Mouse (Mus musculus): ENCODE data around the gene Ube2r2. TPM values are rescaled to one million over a fixed set of nuclear protein-coding genes. Genes with fewer than 3 reads are reported as not detected.

Ube2r2 gene
- polyA plus RNA-seq, 1 experiment from 2014 or later, result 75.0 TPM

GRCm38 (mm10) chr4:41108717-41109425 is 26.7 kb upstream of the Ube2r2 start:
- WGBS (ENCODE audit: insufficient replicate concordance), result 67% methylated on average over 10 of the region's 10 CpGs
- no peak for ATAC-seq (replicated peaks; ENCODE audit: insufficient number of reproducible peaks, low FRiP score, low TSS enrichment)

DNA sequence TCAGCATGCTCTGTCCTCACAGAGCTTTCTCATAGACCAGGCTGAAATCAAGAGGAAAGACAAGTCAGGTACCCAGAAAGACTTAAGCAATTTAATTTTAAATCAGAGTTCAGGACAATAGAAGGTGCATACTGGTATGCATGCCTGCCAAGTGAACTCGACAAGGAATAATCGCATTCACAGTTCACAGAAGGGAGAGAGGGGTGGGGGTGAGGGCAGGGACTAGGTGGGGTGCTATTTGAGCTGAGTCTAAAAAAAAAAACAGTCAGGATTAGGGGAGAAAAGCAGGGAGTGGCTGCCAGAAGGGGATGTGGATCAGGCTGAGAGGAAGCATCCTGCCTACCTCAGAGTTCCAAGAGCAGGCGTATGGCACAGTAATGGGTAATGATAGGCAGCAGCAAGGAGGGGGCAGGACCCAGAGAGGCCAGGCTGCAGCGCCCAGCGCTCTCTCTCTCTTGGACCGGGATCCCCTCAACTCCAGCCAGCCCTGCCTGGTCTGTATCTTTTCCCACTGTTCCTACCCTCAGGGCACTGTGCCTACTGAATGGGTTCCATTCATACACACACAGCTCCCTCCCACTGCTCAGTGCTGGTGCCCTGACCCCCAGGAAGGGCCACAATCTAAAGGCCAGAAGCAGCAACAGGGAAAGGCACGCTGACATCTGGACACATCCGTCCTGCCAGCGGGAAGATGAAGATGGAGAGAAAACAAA is 21.0 kb upstream of the Ube2r2 start:
- Histone ChIP-seq H3K27me3 (ENCODE audit: control insufficient read depth, insufficient read depth, low read length) (no peaks in the 10 kb centered on the region), H3K27ac (ENCODE audit: low read depth, low read length) (no peak overlapping the region), H3K4me3 (ENCODE audit: low read depth, low read length) (no peak overlapping the region), H3K36me3 (ENCODE audit: control insufficient read depth, insufficient read depth, low read length) (peaks cover 37% of the 10 kb centered on the region), H3K9me3 (replicated peaks; ENCODE audit: control insufficient read depth, low read length) (no peaks in the 10 kb centered on the region), H3K4me2 (no peak overlapping the region), H3K9ac (ENCODE audit: low read depth, low read length) (no peak overlapping the region), H3K4me1 (ENCODE audit: control insufficient read depth, insufficient read depth, low read length) (no peaks in the 10 kb centered on the region)
- no peak for ATAC-seq (replicated peaks; ENCODE audit: insufficient number of reproducible peaks, low FRiP score, low TSS enrichment)
- WGBS (ENCODE audit: insufficient replicate concordance), result 86% methylated on average over 9 of the region's 9 CpGs

More at GRCm38 (mm10) chr4:41108717-41109425, 26.7 kb upstream of the Ube2r2 start:
- Histone ChIP-seq H3K36me3 (ENCODE audit: control insufficient read depth, insufficient read depth, low read length) (no peaks in the 10 kb centered on the region), H3K9ac (ENCODE audit: low read depth, low read length) (no peak overlapping the region), H3K9me3 (replicated peaks; ENCODE audit: control insufficient read depth, low read length) (no peaks in the 10 kb centered on the region), H3K27ac (ENCODE audit: low read depth, low read length) (no peak overlapping the region), H3K4me3 (ENCODE audit: low read depth, low read length) (no peak overlapping the region), H3K4me1 (ENCODE audit: control insufficient read depth, insufficient read depth, low read length) (no peaks in the 10 kb centered on the region), H3K27me3 (ENCODE audit: control insufficient read depth, insufficient read depth, low read length) (no peaks in the 10 kb centered on the region), H3K4me2 (no peak overlapping the region)

DNA sequence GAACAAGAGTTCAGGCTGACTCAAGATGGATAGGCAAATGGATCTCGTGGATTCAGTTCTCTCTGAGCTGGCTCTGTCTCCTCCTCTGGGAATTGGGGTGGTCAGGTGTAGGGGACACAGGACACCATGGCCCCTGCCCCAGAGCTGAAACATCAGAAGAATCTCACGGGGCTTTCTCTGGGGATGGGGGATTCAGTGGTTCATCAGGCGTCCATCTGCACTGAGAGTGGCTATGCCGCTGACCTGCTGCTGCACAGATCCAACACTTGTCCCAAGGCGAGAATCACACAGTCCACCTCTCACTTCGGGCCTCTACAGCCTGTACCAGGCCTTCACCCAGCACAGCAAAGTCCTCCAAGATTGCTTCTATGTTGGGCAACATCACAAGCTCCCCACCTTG is 20.5 kb upstream of the Ube2r2 start:
- Histone ChIP-seq H3K4me2 (no peak overlapping the region), H3K27ac (ENCODE audit: low read depth, low read length) (no peak overlapping the region), H3K9me3 (replicated peaks; ENCODE audit: control insufficient read depth, low read length) (no peaks in the 10 kb centered on the region), H3K4me1 (ENCODE audit: control insufficient read depth, insufficient read depth, low read length) (no peaks in the 10 kb centered on the region), H3K36me3 (ENCODE audit: control insufficient read depth, insufficient read depth, low read length) (peaks cover 42% of the 10 kb centered on the region), H3K27me3 (ENCODE audit: control insufficient read depth, insufficient read depth, low read length) (no peaks in the 10 kb centered on the region), H3K4me3 (ENCODE audit: low read depth, low read length) (no peak overlapping the region), H3K9ac (ENCODE audit: low read depth, low read length) (no peak overlapping the region)
- ATAC-seq (replicated peaks; ENCODE audit: insufficient number of reproducible peaks, low FRiP score, low TSS enrichment), result no peak
- 82% methylated on average over 6 of the region's 6 CpGs for WGBS (ENCODE audit: insufficient replicate concordance)

DNA sequence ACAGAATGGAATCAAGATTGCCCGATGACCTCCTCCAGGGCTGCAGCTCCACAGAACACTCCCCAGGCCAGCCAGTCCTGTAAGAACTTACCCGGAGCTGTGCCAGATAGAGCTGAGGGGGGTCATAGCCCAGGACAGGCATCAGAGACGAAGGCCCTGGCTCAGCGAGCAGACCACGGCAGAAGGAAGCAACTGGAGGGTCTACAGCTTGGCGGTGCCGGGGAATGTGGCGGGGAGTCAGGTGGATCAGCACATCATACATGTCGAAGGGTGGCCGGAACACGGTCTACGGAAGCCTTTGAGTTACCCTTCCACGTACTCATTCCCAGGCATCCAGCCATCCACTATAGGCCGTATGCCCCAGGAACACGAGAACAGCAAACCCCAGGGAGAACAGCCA is 19.8 kb upstream of the Ube2r2 start:
- Histone ChIP-seq H3K4me3 (ENCODE audit: low read depth, low read length) (no peak overlapping the region), H3K9me3 (replicated peaks; ENCODE audit: control insufficient read depth, low read length) (no peaks in the 10 kb centered on the region), H3K4me1 (ENCODE audit: control insufficient read depth, insufficient read depth, low read length) (no peaks in the 10 kb centered on the region), H3K27me3 (ENCODE audit: control insufficient read depth, insufficient read depth, low read length) (no peaks in the 10 kb centered on the region), H3K36me3 (ENCODE audit: control insufficient read depth, insufficient read depth, low read length) (peaks cover 49% of the 10 kb centered on the region), H3K27ac (ENCODE audit: low read depth, low read length) (no peak overlapping the region), H3K9ac (ENCODE audit: low read depth, low read length) (no peak overlapping the region), H3K4me2 (no peak overlapping the region)
- ATAC-seq (replicated peaks; ENCODE audit: insufficient number of reproducible peaks, low FRiP score, low TSS enrichment), result no peak
- 92% methylated on average over 15 of the region's 15 CpGs for WGBS (ENCODE audit: insufficient replicate concordance)

DNA sequence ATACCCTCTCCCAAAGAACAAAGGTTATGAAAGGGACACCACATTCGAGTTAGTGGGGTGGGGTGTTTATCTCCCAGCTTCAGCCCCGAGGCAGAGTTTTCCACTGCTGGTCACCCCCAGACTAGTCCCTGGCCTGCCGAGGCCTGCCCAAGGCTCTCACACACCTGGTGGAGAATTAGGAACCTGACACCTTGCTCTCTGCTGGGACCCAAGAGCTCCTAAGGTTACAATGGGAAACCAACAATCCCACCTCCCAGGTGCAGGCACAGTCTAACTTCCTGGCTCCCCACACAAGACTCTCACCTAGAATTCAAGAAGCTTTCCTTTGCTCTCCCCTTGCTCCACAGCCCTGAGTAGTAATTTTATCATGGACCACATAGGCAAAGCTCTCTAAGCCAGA is 18.7 kb upstream of the Ube2r2 start:
- no peak overlapping the region for H3K27ac ChIP-seq (ENCODE audit: low read depth, low read length)
- H3K9ac ChIP-seq (ENCODE audit: low read depth, low read length), result no peak overlapping the region
- ATAC-seq (replicated peaks; ENCODE audit: insufficient number of reproducible peaks, low FRiP score, low TSS enrichment), result no peak
- H3K4me1 ChIP-seq (ENCODE audit: control insufficient read depth, insufficient read depth, low read length), result no peaks in the 10 kb centered on the region
- WGBS (ENCODE audit: insufficient replicate concordance), result 67% methylated on average over 3 of the region's 3 CpGs
- H3K9me3 ChIP-seq (replicated peaks; ENCODE audit: control insufficient read depth, low read length), result no peaks in the 10 kb centered on the region
- no peak overlapping the region for H3K4me3 ChIP-seq (ENCODE audit: low read depth, low read length)
- no peaks in the 10 kb centered on the region for H3K27me3 ChIP-seq (ENCODE audit: control insufficient read depth, insufficient read depth, low read length)
- no peak overlapping the region for H3K4me2 ChIP-seq
- peaks cover 58% of the 10 kb centered on the region for H3K36me3 ChIP-seq (ENCODE audit: control insufficient read depth, insufficient read depth, low read length)

DNA sequence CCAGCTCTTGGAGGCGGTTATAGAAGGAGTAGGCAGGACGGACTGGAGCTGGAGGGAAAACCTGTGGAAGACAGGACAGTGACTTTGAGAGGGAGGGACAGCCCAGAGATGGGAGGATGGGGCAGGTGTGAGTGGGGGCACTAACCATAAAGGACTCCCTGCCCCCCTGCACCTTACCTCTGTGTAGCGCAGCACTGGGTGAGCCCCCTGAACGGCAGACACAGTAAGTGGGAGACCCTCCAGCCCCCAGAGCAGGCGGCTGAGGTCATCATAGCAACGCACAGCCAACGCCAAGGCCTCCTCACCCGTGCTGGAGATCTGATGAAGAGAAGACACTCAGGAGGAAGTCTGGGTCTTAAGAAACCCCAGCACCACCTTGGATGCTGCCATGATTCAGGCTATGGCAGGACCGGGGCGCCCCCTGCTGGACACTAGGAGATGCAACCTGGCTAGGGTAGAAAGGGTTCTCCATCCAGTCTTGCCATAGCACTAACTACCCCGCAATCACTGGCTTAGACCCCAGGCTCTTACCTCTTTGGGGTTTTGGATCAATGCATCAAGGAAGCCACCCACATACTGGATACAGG is 16.7 kb upstream of the Ube2r2 start:
- H3K4me3 ChIP-seq (ENCODE audit: low read depth, low read length), result no peak overlapping the region
- H3K4me1 ChIP-seq (ENCODE audit: control insufficient read depth, insufficient read depth, low read length), result peaks cover 3% of the 10 kb centered on the region; the same call in 1 of the 2 replicates
- H3K27ac ChIP-seq (ENCODE audit: low read depth, low read length), result no peak overlapping the region
- peaks cover 58% of the 10 kb centered on the region for H3K36me3 ChIP-seq (ENCODE audit: control insufficient read depth, insufficient read depth, low read length)
- H3K27me3 ChIP-seq (ENCODE audit: control insufficient read depth, insufficient read depth, low read length), result no peaks in the 10 kb centered on the region
- no peak overlapping the region for H3K4me2 ChIP-seq
- ATAC-seq (replicated peaks; ENCODE audit: insufficient number of reproducible peaks, low FRiP score, low TSS enrichment), result no peak
- H3K9me3 ChIP-seq (replicated peaks; ENCODE audit: control insufficient read depth, low read length), result no peaks in the 10 kb centered on the region
- no peak overlapping the region for H3K9ac ChIP-seq (ENCODE audit: low read depth, low read length)
- 73% methylated on average over 11 of the region's 11 CpGs for WGBS (ENCODE audit: insufficient replicate concordance)

DNA sequence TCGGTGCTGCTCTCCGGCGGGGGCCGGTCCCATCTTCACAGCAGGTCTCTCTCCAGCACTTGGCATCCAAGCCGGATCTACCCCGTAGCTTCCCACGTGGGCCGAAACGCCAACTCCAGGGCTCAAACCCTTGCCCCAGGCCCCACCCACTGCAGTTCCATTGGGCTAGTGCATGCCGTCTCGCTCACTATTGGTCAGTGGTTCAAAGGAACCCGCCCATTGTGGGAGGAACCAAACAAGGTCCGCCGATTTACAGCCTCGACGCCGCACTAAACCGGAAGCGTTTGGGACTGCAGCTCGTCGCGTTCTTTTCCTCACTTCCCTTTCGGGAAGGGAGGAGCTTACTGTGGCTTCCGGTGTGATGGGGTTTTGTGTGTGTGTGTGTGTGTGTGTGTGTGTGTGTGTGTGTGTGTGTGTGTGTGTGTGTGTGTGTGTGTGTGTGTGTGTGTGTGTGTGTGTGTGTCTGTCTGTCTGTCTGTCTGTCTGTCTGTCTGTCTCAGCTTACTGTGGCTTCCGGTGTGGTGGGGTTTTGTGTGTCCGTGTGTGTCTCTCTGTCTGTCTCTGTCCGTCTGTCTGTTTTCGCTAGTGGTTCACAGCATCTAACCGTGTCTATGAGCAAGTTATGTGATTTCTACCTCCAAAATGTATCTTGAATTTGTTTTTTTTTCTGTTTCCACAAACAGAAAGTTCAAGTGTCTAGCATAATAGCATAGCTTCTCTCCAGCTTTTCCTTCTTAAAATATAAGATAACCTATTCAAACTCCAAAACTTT is 11.2 kb upstream of the Ube2r2 start, which contains the start of gene Nol6:
Gene Nol6 (minus strand): TSS at position 276 of the 772 bp plus-strand sequence.
- Histone ChIP-seq H3K4me3 (ENCODE audit: low read depth, low read length) (peak within 1 kb of the TSS; percentile 55), H3K9me3 (replicated peaks; ENCODE audit: control insufficient read depth, low read length) (no peaks in the 10 kb centered on the region), H3K36me3 (ENCODE audit: control insufficient read depth, insufficient read depth, low read length) (peaks cover 23% of the 10 kb centered on the region), H3K4me1 (ENCODE audit: control insufficient read depth, insufficient read depth, low read length) (peaks cover 3% of the 10 kb centered on the region; the same call in 1 of the 2 replicates), H3K27ac (ENCODE audit: low read depth, low read length) (no peak within 1 kb of the TSS), H3K27me3 (ENCODE audit: control insufficient read depth, insufficient read depth, low read length) (no peaks in the 10 kb centered on the region), H3K9ac (ENCODE audit: low read depth, low read length) (peak within 1 kb of the TSS; percentile 62), H3K4me2 (peak within 1 kb of the TSS; percentile 70)
- 2% methylated on average over 29 of the region's 29 CpGs for WGBS (ENCODE audit: insufficient replicate concordance)
- peak; percentile 99 for ATAC-seq (replicated peaks; ENCODE audit: insufficient number of reproducible peaks, low FRiP score, low TSS enrichment)

DNA sequence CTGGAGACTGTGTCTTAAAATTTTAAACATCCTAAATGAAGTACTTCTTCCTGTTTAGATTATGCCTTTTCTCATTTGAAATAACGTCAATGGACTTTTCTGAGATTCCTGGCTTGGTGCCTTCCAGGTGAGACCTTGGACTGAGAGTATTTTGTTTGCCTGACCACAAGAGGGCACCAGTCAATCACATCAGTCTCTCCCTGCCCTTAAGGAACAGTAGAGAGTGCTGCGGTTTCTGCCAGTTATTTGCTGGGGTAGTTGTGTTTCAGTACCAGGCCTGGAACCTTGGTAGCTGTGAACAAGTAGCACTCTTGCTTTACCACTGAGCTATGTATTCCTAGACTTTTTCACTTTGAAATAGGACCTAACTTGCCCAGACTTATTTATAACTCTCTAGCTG is 6.1 kb upstream of the Ube2r2 start:
- ATAC-seq (replicated peaks; ENCODE audit: insufficient number of reproducible peaks, low FRiP score, low TSS enrichment), result peak; percentile 72
- Histone ChIP-seq H3K4me3 (ENCODE audit: low read depth, low read length) (no peak overlapping the region), H3K27ac (ENCODE audit: low read depth, low read length) (no peak overlapping the region), H3K9ac (ENCODE audit: low read depth, low read length) (no peak overlapping the region), H3K9me3 (replicated peaks; ENCODE audit: control insufficient read depth, low read length) (no peaks in the 10 kb centered on the region), H3K4me1 (ENCODE audit: control insufficient read depth, insufficient read depth, low read length) (no peaks in the 10 kb centered on the region), H3K27me3 (ENCODE audit: control insufficient read depth, insufficient read depth, low read length) (no peaks in the 10 kb centered on the region), H3K4me2 (peak overlapping the region; percentile 27), H3K36me3 (ENCODE audit: control insufficient read depth, insufficient read depth, low read length) (no peaks in the 10 kb centered on the region)
- 9% methylated on average over 2 of the region's 2 CpGs for WGBS (ENCODE audit: insufficient replicate concordance)

All from heart, embryonic 11.5 days (tissue).